Mouse (Mus musculus): ENCODE results near the gene Madd.

DNA sequence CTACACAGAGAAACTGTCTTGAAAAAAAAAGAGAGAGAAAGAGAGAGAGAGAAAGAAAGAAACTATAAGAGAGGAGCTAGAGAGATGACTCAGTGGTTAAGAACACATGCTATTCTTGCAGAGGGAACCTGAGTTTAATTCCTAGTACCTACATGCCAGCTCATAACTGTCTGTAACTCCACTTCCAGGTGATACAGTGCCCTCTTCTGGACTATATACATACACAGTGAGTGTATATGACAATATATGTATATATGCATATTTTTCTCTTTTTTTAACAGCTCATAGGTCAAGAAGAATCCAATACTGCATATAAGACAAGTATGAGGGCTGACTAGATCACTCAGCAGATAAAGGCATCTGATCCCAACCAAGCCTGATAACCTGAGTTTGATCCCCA, 29.7 kb upstream of the Madd start:
- TF ChIP-seq CTCF (IDR thresholded peaks at IDR 0.05; ENCODE audit: control insufficient read depth, insufficient read depth, low read length) (no peak), POLR2A (IDR thresholded peaks at IDR 0.05; ENCODE audit: borderline replicate concordance, control insufficient read depth, low read depth, low read length) (no peak)

All from bone marrow, adult 2 months (tissue).